ENCODE assay signal across 8 mouse cellular contexts in genomic region chr2:181679951-181680715, GRCm38 (mm10). TPM values are rescaled to one million over a fixed set of nuclear protein-coding genes. Genes with fewer than 3 reads are reported as not detected.
DNase-seq lines count a peak whose midpoint lies in the region; ATAC-seq and TF ChIP-seq lines count a peak whose summit lies in the region.

Gene Tcea2 (plus strand): TSS chr2:181680310.

- no peaks in the 10 kb centered on the region for H3K79me2 ChIP-seq in CH12.LX (replicated peaks; ENCODE audit: control insufficient read depth, extremely low read depth, insufficient read depth, poor library complexity, severe bottlenecking)

- H3K4me1 ChIP-seq in CH12.LX (ENCODE audit: control insufficient read depth in 1 of 2, insufficient read depth in 2 of 2), result peaks cover 21 to 58% of the 10 kb centered on the region in 2 experiments
- H3K4me1 ChIP-seq in forebrain, embryonic 12.5 days, result peaks cover 30% of the 10 kb centered on the region
- H3K4me1 ChIP-seq in heart, postnatal 0 days (ENCODE audit: control insufficient read depth, insufficient read depth), result peaks cover 5% of the 10 kb centered on the region; the same call in 1 of the 2 replicates
- peaks cover 17% of the 10 kb centered on the region for H3K4me1 ChIP-seq in liver, postnatal 0 days (ENCODE audit: insufficient read depth)
- H3K4me1 ChIP-seq in neural tube, embryonic 13.5 days (replicated peaks), result peaks cover 44% of the 10 kb centered on the region

- peak within 1 kb of the TSS; percentile 63 for H3K4me2 ChIP-seq in CH12.LX (ENCODE audit: insufficient read depth, low read depth, poor library complexity, severe bottlenecking)
- peak within 1 kb of the TSS; percentile 91 for H3K4me2 ChIP-seq in forebrain, embryonic 12.5 days
- peak within 1 kb of the TSS; percentile 97 for H3K4me2 ChIP-seq in heart, postnatal 0 days (ENCODE audit: low read depth, low read length)
- peak within 1 kb of the TSS; percentile 97 for H3K4me2 ChIP-seq in liver, postnatal 0 days (ENCODE audit: low read depth, low read length)
- peak within 1 kb of the TSS; percentile 82 for H3K4me2 ChIP-seq in neural tube, embryonic 13.5 days

- peak; percentile 84 for TF ChIP-seq POLR2A in CH12.LX (IDR thresholded peaks at IDR 0.05; ENCODE audit: low read depth, low read length)
- TF ChIP-seq POLR2A in brain, embryonic 14.5 days (IDR thresholded peaks at IDR 0.05; ENCODE audit: borderline replicate concordance, extremely low read depth, insufficient read depth, insufficient read length, poor library complexity, severe bottlenecking), result no peak

- peak; percentile 21 for TF ChIP-seq RAD21 in CH12.LX (IDR thresholded peaks at IDR 0.05; ENCODE audit: low read depth, low read length)

- H3K9me3 ChIP-seq in CH12.LX (replicated peaks; ENCODE audit: low read length), result no peaks in the 10 kb centered on the region
- no peaks in the 10 kb centered on the region for H3K9me3 ChIP-seq in forebrain, embryonic 12.5 days
- H3K9me3 ChIP-seq in heart, postnatal 0 days (replicated peaks; ENCODE audit: control insufficient read depth, low read length), result no peaks in the 10 kb centered on the region
- H3K9me3 ChIP-seq in liver, postnatal 0 days (ENCODE audit: low read length), result no peaks in the 10 kb centered on the region
- H3K9me3 ChIP-seq in neural tube, embryonic 13.5 days, result no peaks in the 10 kb centered on the region

- TF ChIP-seq EP300 in CH12.LX (IDR thresholded peaks at IDR 0.05; ENCODE audit: low read length), result no peak
- TF ChIP-seq EP300 in heart, postnatal 0 days (IDR thresholded peaks at IDR 0.05; ENCODE audit: low read depth), result no peak
- no peak for TF ChIP-seq EP300 in liver, postnatal 0 days (IDR thresholded peaks at IDR 0.05; ENCODE audit: low read depth)

- DNase-seq in CH12.LX (ENCODE audit: extremely low read depth), result peak; percentile 66
- peak; percentile 86 for DNase-seq in brain, embryonic 14.5 days (ENCODE audit: low read depth)
- peak; percentile 51 for DNase-seq in heart, postnatal 0 days (ENCODE audit: low spot score)
- peak; percentile 80 to 83 for DNase-seq in kidney, postnatal 36 days
- peak; percentile 73 for DNase-seq in liver, postnatal 0 days
- peak; percentile 86 for DNase-seq in testis, postnatal 14 days (ENCODE audit: low spot score)

- no peaks in the 10 kb centered on the region for H3K27me3 ChIP-seq in CH12.LX (replicated peaks)
- H3K27me3 ChIP-seq in forebrain, embryonic 12.5 days, result peaks cover 5% of the 10 kb centered on the region; the same call in 1 of the 2 replicates
- no peaks in the 10 kb centered on the region for H3K27me3 ChIP-seq in heart, postnatal 0 days (ENCODE audit: control insufficient read depth, insufficient read depth, low read length)
- H3K27me3 ChIP-seq in liver, postnatal 0 days (ENCODE audit: insufficient read depth, low read length), result 0 out of 2 replicates have a peak, but pooled peaks cover under 1% of the 10 kb centered on the region
- H3K27me3 ChIP-seq in neural tube, embryonic 13.5 days, result no peaks in the 10 kb centered on the region

- dilution Hi-C loops in CH12.LX (cut with MboI; ENCODE audit: extremely low pct_ligation_motif_present, extremely low pct_unique_long_range_greater_than_20kb, low sequenced_read_pairs), result no loop called here

- WGBS in forebrain, embryonic 12.5 days, result under 1% methylated on average over 66 of the region's 69 CpGs
- WGBS in heart, postnatal 0 days, result under 1% methylated on average over 58 of the region's 69 CpGs
- whole genome bisulfite sequencing in liver, postnatal 0 days (ENCODE audit: insufficient replicate concordance), result 0% methylated on average over 58 of the region's 69 CpGs
- under 1% methylated on average over 51 of the region's 69 CpGs for WGBS in neural tube, embryonic 13.5 days

- peak within 1 kb of the TSS; percentile 63 to 77 (median 72) for H3K4me3 ChIP-seq in CH12.LX (replicated peaks in 1 of 3; ENCODE audit: low read depth in 2 of 3, low read length in 2 of 3, poor library complexity in 1 of 3)
- H3K4me3 ChIP-seq in forebrain, embryonic 12.5 days (replicated peaks), result peak within 1 kb of the TSS; percentile 61
- H3K4me3 ChIP-seq in heart, postnatal 0 days (ENCODE audit: low read depth, low read length), result peak within 1 kb of the TSS; percentile 68
- H3K4me3 ChIP-seq in liver, postnatal 0 days (ENCODE audit: low read depth, low read length), result peak within 1 kb of the TSS; percentile 68
- H3K4me3 ChIP-seq in neural tube, embryonic 13.5 days, result peak within 1 kb of the TSS; percentile 66

- in situ Hi-C loops in CH12.LX (cut with MboI; ENCODE audit: low pct_ligation_motif_present, low pct_unique_long_range_greater_than_20kb, low sequenced_read_pairs), result loop anchor here (5.0 kb wide), 1 partner anchor 38 kb away; no protein-coding TSS in a partner anchor

- ATAC-seq in forebrain, embryonic 12.5 days (ENCODE audit: low FRiP score), result peak; percentile 64
- peak; percentile 37 for ATAC-seq in heart, postnatal 0 days (ENCODE audit: insufficient read depth, low read depth)
- ATAC-seq in liver, postnatal 0 days, result peak; percentile 62
- ATAC-seq in neural tube, embryonic 13.5 days (ENCODE audit: low read depth), result peak; percentile 72

- peaks cover 0 to 15% of the 10 kb centered on the region in 2 experiments for H3K36me3 ChIP-seq in CH12.LX (replicated peaks in 1 of 2; ENCODE audit: control insufficient read depth in 1 of 2, insufficient read depth in 1 of 2, low read length in 1 of 2)
- no peaks in the 10 kb centered on the region; the same call in 1 of the 2 replicates for H3K36me3 ChIP-seq in forebrain, embryonic 12.5 days (replicated peaks)
- H3K36me3 ChIP-seq in heart, postnatal 0 days (replicated peaks; ENCODE audit: control insufficient read depth, insufficient read depth, low read length), result no peaks in the 10 kb centered on the region
- H3K36me3 ChIP-seq in liver, postnatal 0 days (replicated peaks; ENCODE audit: insufficient read depth, low read length), result no peaks in the 10 kb centered on the region
- H3K36me3 ChIP-seq in neural tube, embryonic 13.5 days, result 0 out of 2 replicates have a peak, but pooled peaks cover 4% of the 10 kb centered on the region

- TF ChIP-seq CTCF in CH12.LX (conservative IDR thresholded peaks at IDR 0.05 in 1 of 2, IDR thresholded peaks at IDR 0.05 in 1 of 2; ENCODE audit: low read depth in 2 of 2, low read length in 2 of 2), result peak in 1 of 2 experiments; percentile 45; a peak in 2 of 4 replicates
- 0 out of 2 replicates have a peak, but pooled peaks have one; percentile 28 for TF ChIP-seq CTCF in brain, embryonic 14.5 days (IDR thresholded peaks at IDR 0.05; ENCODE audit: borderline replicate concordance, extremely low read depth, insufficient read depth, insufficient read length)
- no peak; the same call in 1 of the 2 replicates for TF ChIP-seq CTCF in heart, postnatal 0 days (IDR thresholded peaks at IDR 0.05; ENCODE audit: low read depth)
- peak; percentile 21 for TF ChIP-seq CTCF in liver, postnatal 0 days (IDR thresholded peaks at IDR 0.05; ENCODE audit: low read depth)

- H3K9ac ChIP-seq in CH12.LX (ENCODE audit: insufficient read depth, low read depth), result peak within 1 kb of the TSS; percentile 62
- peak within 1 kb of the TSS; percentile 82 for H3K9ac ChIP-seq in forebrain, embryonic 12.5 days
- H3K9ac ChIP-seq in heart, postnatal 0 days (replicated peaks; ENCODE audit: low read depth, low read length), result peak within 1 kb of the TSS; percentile 78
- peak within 1 kb of the TSS; percentile 73 for H3K9ac ChIP-seq in liver, postnatal 0 days (replicated peaks)
- H3K9ac ChIP-seq in neural tube, embryonic 13.5 days, result peak within 1 kb of the TSS; percentile 92

- H3K27ac ChIP-seq in CH12.LX (ENCODE audit: insufficient read depth, low read depth), result peak within 1 kb of the TSS; percentile 23; the same call in 1 of the 2 replicates
- H3K27ac ChIP-seq in forebrain, embryonic 12.5 days, result no peak within 1 kb of the TSS
- peak within 1 kb of the TSS; percentile 56 for H3K27ac ChIP-seq in heart, postnatal 0 days (ENCODE audit: low read depth)
- H3K27ac ChIP-seq in liver, postnatal 0 days (ENCODE audit: low read depth), result 0 out of 2 replicates have a peak within 1 kb of the TSS, but pooled peaks have one; percentile 48
- H3K27ac ChIP-seq in neural tube, embryonic 13.5 days (replicated peaks), result peak within 1 kb of the TSS; percentile 74

TF ChIP-seq in CH12.LX, 34 proteins besides CTCF, POLR2A, EP300 and RAD21 (continues in another document):
- TF ChIP-seq USF1 (IDR thresholded peaks at IDR 0.05; ENCODE audit: low read depth, low read length) (peak; percentile 55), UBTF (IDR thresholded peaks at IDR 0.05; ENCODE audit: low read depth, low read length) (peak; percentile 63; the same call in 1 of the 2 replicates), ZNF384 (IDR thresholded peaks at IDR 0.05; ENCODE audit: low read depth, low read length) (peak; percentile 99), MAX (IDR thresholded peaks at IDR 0.05; ENCODE audit: low read length) (peak; percentile 79), KAT2A (IDR thresholded peaks at IDR 0.05; ENCODE audit: insufficient replicate concordance, low read length) (peak; percentile 60; the same call in 1 of the 2 replicates), ETS1 (conservative IDR thresholded peaks at IDR 0.05; ENCODE audit: low read depth, low read length) (no peak; the same call in 1 of the 2 replicates), NRF1 (IDR thresholded peaks at IDR 0.05; ENCODE audit: low read depth, low read length) (peak; percentile 44; the same call in 1 of the 2 replicates), RCOR1 (conservative IDR thresholded peaks at IDR 0.05; ENCODE audit: low read depth, low read length) (no peak), MEF2A (IDR thresholded peaks at IDR 0.05; ENCODE audit: borderline replicate concordance, low read depth, low read length) (no peak), ELF1 (IDR thresholded peaks at IDR 0.05; ENCODE audit: low read depth, low read length) (peak; percentile 69), SMC3 (IDR thresholded peaks at IDR 0.05; ENCODE audit: low read depth, low read length) (peak; percentile 31), SIN3A (IDR thresholded peaks at IDR 0.05; ENCODE audit: low read length) (no peak; the same call in 1 of the 2 replicates), MYC (IDR thresholded peaks at IDR 0.05; ENCODE audit: low read depth, low read length) (peak; percentile 79; the same call in 1 of the 2 replicates), ZC3H11A (IDR thresholded peaks at IDR 0.05; ENCODE audit: low read depth, low read length) (no peak)

RNA-seq across cellular contexts. Expression of gene Tcea2, which starts in this region (rescaled TPM):
- total RNA-seq in CH12.LX (2012; rRNA removed), result 12.9 and 14.4 TPM in 2 replicates
- 9.2 TPM in 2 replicates for total RNA-seq in CH12.LX (2014; rRNA removed)
- 7.0 and 8.8 TPM in 2 replicates for polyA plus RNA-seq in CH12.LX (2012; ENCODE audit: insufficient read length, low read depth)
- 55.9 and 82.2 TPM in 2 replicates for polyA plus RNA-seq in brain, embryonic 14.5 days (2012; rRNA removed)
- 23.2 and 28.2 TPM in 2 replicates for polyA plus RNA-seq in forebrain, embryonic 12.5 days (2016; fragmentation: Nextera tagmentation; extraction: Ambion mirVana)
- total RNA-seq in heart, postnatal 0 days (2014; rRNA removed; ENCODE audit: low replicate concordance), result 19.6 and 21.9 TPM in 2 replicates
- polyA plus RNA-seq in heart, postnatal 0 days (2015; fragmentation: Nextera tagmentation; extraction: Ambion mirVana), result 15.2 and 16.2 TPM in 2 replicates
- 3.8 and 4.4 TPM in 2 replicates for polyA plus RNA-seq in liver, postnatal 0 days (2015; fragmentation: Nextera tagmentation; extraction: Ambion mirVana)
- polyA plus RNA-seq in neural tube, embryonic 13.5 days (2015; fragmentation: Nextera tagmentation; extraction: Ambion mirVana), result 33.9 and 37.8 TPM in 2 replicates
